Mouse (Mus musculus): ENCODE measurements around the gene Sccpdh.

DNA sequence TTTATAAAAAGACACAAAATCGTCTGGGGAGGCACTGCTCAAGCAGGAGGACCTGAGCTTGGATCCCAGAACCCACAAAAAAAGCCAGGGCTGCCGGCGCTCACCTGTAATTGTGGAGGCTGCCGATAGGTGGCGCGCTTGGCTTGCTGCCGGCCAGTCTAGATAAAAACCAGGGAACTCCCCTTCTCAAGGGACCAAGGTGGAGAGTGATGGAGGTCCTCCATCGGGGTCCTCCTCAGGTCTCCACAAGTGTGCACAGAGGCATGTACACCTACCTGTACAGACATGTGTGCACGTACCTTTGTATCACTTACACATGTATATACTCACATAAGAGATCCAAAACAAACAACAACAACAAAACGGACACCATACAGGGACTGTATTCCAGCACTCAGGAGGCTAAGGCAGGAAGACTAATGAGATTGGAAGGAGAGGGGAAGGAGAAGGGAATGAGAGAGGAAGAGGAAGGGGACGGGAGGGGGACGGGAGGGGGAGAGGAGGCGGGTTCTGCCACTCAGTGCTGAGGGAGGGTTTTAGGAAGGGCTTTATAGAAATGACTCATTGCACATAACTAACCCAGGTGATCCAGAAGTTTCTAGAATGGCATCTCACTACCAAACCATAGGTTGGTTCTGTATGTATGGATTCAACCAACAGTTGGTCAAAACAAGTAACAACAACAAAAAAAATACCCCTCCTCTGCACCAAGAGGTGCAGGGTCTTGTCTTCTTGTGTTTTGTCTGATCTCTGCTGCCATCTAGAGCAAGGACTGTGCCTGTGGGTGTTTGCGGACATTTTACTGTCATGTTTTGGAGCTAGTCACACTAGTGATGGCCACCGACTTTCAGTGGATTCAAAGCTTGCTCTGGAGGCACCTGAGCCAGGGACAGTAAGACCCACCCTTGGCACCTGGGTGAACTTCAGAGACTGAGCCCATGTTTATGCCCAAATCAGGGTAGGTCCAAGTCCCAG, 66.8 kb downstream of the Sccpdh start:
- TF ChIP-seq CTCF (IDR thresholded peaks at IDR 0.05; ENCODE audit: extremely low read depth, insufficient read length, insufficient replicate concordance, low read depth, low read length) (peak; percentile 90), POLR2A (IDR thresholded peaks at IDR 0.05; ENCODE audit: low read depth, low read length) (no peak)
